ENCODE assay signal across 7 mouse cellular contexts in the genomic region with DNA sequence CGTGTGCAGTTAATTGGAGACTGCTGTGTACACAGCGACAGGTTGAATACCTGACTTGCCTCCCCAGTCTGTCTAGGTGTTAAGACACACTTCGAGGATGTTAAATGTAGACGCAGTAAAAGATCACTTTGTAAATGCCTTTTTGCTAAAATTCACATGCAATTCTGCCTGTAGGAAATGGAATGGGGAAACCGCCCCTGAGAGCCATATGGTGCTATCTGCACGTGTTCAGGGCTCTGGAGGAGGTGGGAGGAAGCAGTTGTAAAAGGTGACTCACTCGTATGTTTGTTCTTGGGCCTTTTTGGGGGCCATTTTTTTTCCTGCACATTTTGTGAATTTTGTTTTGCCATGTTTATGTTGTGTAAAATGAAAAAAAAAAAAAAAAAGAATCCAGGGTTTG.
DNase-seq lines count a peak whose midpoint lies in the region.

No protein-coding gene starts in this region.

- DNase-seq in left cerebral cortex, adult 11 months (ENCODE audit: low spot score) = peak; percentile 36
- DNase-seq in left cerebral cortex, postnatal 4 days = no peak
- peak; percentile 64 for DNase-seq in layer of hippocampus, adult 9-11 months
- peak; percentile 72 to 75 for DNase-seq in left cerebral cortex, postnatal 36 days (ENCODE audit: low spot score in 2 of 2)
- no peak for DNase-seq in heart, postnatal 25 days (ENCODE audit: low spot score)
- no peak for DNase-seq in adipocyte (ENCODE audit: low spot score)
- no peak for DNase-seq in spleen, adult 18-20 months

- intact Hi-C loops in left cerebral cortex, postnatal 4 days (cut with DNase I) = no loop called here
- intact Hi-C loops in left cerebral cortex, postnatal 36 days (cut with DNase I) = no loop called here
- intact Hi-C loops in heart, postnatal 25 days (cut with DNase I) = no loop called here

Comparison
In these comparisons a context has a peak if more than half of its experiments do, and no peak if none do; other contexts are left out.
1. DNase-seq: peak in left cerebral cortex, adult 11 months (single experiment), layer of hippocampus, adult 9-11 months (single experiment) and left cerebral cortex, postnatal 36 days (2 of 2); none in left cerebral cortex, postnatal 4 days (single experiment), heart, postnatal 25 days (single experiment), adipocyte (single experiment) and spleen, adult 18-20 months (0 of 2).